Mouse (Mus musculus): ENCODE data around the gene Khdc3. TPM values are rescaled to one million over a fixed set of nuclear protein-coding genes. Genes with fewer than 3 reads are reported as not detected.

Khdc3 gene
- polyA plus RNA-seq, 1 experiment from 2014 or later: not detected

- H3K36me3 ChIP-seq: no peaks in the 10 kb centered on the region
- H3K27me3 ChIP-seq: no peaks in the 10 kb centered on the region
- no peak overlapping the region for H3K4me2 ChIP-seq (replicated peaks)
- ATAC-seq (ENCODE audit: insufficient number of reproducible peaks, low FRiP score, low TSS enrichment, low read depth): no peak
- no peak overlapping the region for H3K9ac ChIP-seq
- no peaks in the 10 kb centered on the region for H3K9me3 ChIP-seq (replicated peaks)
- no peaks in the 10 kb centered on the region for H3K4me1 ChIP-seq
- no peak overlapping the region for H3K27ac ChIP-seq (replicated peaks)
- H3K4me3 ChIP-seq (replicated peaks): no peak overlapping the region
- 56% methylated on average over 7 of the region's 7 CpGs for WGBS
Observed at GRCm38 (mm10) chr9:73079801-73080325, 21.8 kb upstream of the Khdc3 start.

GRCm38 (mm10) chr9:73082291-73083000 lies 19.2 kb upstream of the Khdc3 start:
- Histone ChIP-seq H3K9ac (no peak overlapping the region), H3K4me1 (no peaks in the 10 kb centered on the region), H3K4me2 (replicated peaks) (no peak overlapping the region), H3K27ac (replicated peaks) (no peak overlapping the region), H3K36me3 (no peaks in the 10 kb centered on the region), H3K9me3 (replicated peaks) (no peaks in the 10 kb centered on the region), H3K27me3 (no peaks in the 10 kb centered on the region), H3K4me3 (replicated peaks) (no peak overlapping the region)
- ATAC-seq (ENCODE audit: insufficient number of reproducible peaks, low FRiP score, low TSS enrichment, low read depth): no peak
- 71% methylated on average over 8 of the region's 8 CpGs for WGBS

GRCm38 (mm10) chr9:73083956-73084355 lies 17.7 kb upstream of the Khdc3 start:
- Histone ChIP-seq H3K4me1 (no peaks in the 10 kb centered on the region), H3K4me2 (replicated peaks) (no peak overlapping the region), H3K9ac (no peak overlapping the region), H3K9me3 (replicated peaks) (no peaks in the 10 kb centered on the region), H3K27ac (replicated peaks) (no peak overlapping the region), H3K36me3 (no peaks in the 10 kb centered on the region), H3K4me3 (replicated peaks) (no peak overlapping the region), H3K27me3 (no peaks in the 10 kb centered on the region)
- 75% methylated on average over 6 of the region's 6 CpGs for whole genome bisulfite sequencing
- no peak for ATAC-seq (ENCODE audit: insufficient number of reproducible peaks, low FRiP score, low TSS enrichment, low read depth)

GRCm38 (mm10) chr9:73085845-73086244 lies 15.8 kb upstream of the Khdc3 start:
- no peak overlapping the region for H3K9ac ChIP-seq
- no peaks in the 10 kb centered on the region for H3K9me3 ChIP-seq (replicated peaks)
- H3K27me3 ChIP-seq: no peaks in the 10 kb centered on the region
- WGBS: 81% methylated on average over 6 of the region's 6 CpGs
- no peaks in the 10 kb centered on the region for H3K4me1 ChIP-seq
- H3K4me3 ChIP-seq (replicated peaks): no peak overlapping the region
- H3K4me2 ChIP-seq (replicated peaks): no peak overlapping the region
- no peaks in the 10 kb centered on the region for H3K36me3 ChIP-seq
- no peak overlapping the region for H3K27ac ChIP-seq (replicated peaks)
- ATAC-seq (ENCODE audit: insufficient number of reproducible peaks, low FRiP score, low TSS enrichment, low read depth): no peak

GRCm38 (mm10) chr9:73087121-73087520 lies 14.5 kb upstream of the Khdc3 start:
- H3K36me3 ChIP-seq: no peaks in the 10 kb centered on the region
- WGBS: 49% methylated on average over 8 of the region's 8 CpGs
- no peak overlapping the region for H3K27ac ChIP-seq (replicated peaks)
- no peak overlapping the region for H3K9ac ChIP-seq
- no peaks in the 10 kb centered on the region for H3K9me3 ChIP-seq (replicated peaks)
- H3K4me3 ChIP-seq (replicated peaks): no peak overlapping the region
- no peaks in the 10 kb centered on the region for H3K4me1 ChIP-seq
- H3K4me2 ChIP-seq (replicated peaks): no peak overlapping the region
- ATAC-seq (ENCODE audit: insufficient number of reproducible peaks, low FRiP score, low TSS enrichment, low read depth): no peak
- H3K27me3 ChIP-seq: no peaks in the 10 kb centered on the region

GRCm38 (mm10) chr9:73087581-73087980 lies 14.1 kb upstream of the Khdc3 start:
- Histone ChIP-seq H3K9ac (no peak overlapping the region), H3K36me3 (no peaks in the 10 kb centered on the region), H3K4me3 (replicated peaks) (no peak overlapping the region), H3K4me1 (no peaks in the 10 kb centered on the region), H3K9me3 (replicated peaks) (no peaks in the 10 kb centered on the region), H3K27ac (replicated peaks) (no peak overlapping the region), H3K27me3 (no peaks in the 10 kb centered on the region), H3K4me2 (replicated peaks) (no peak overlapping the region)
- ATAC-seq (ENCODE audit: insufficient number of reproducible peaks, low FRiP score, low TSS enrichment, low read depth): no peak
- WGBS: 67% methylated on average over 5 of the region's 5 CpGs

GRCm38 (mm10) chr9:73089222-73089920 lies 12.3 kb upstream of the Khdc3 start:
- H3K27ac ChIP-seq (replicated peaks): no peak overlapping the region
- no peak overlapping the region for H3K4me2 ChIP-seq (replicated peaks)

GRCm38 (mm10) chr9:73090121-73090520 lies 11.5 kb upstream of the Khdc3 start:
- 72% methylated on average over 10 of the region's 10 CpGs for WGBS
- Histone ChIP-seq H3K27ac (replicated peaks) (no peak overlapping the region), H3K27me3 (no peaks in the 10 kb centered on the region), H3K4me1 (no peaks in the 10 kb centered on the region), H3K9ac (no peak overlapping the region), H3K4me2 (replicated peaks) (no peak overlapping the region), H3K9me3 (replicated peaks) (no peaks in the 10 kb centered on the region), H3K36me3 (no peaks in the 10 kb centered on the region), H3K4me3 (replicated peaks) (no peak overlapping the region)
- ATAC-seq (ENCODE audit: insufficient number of reproducible peaks, low FRiP score, low TSS enrichment, low read depth): no peak

More at GRCm38 (mm10) chr9:73089222-73089920, 12.3 kb upstream of the Khdc3 start:
- H3K9ac ChIP-seq: no peak overlapping the region
- no peak for ATAC-seq (ENCODE audit: insufficient number of reproducible peaks, low FRiP score, low TSS enrichment, low read depth)
- 69% methylated on average over 16 of the region's 16 CpGs for WGBS
- H3K4me1 ChIP-seq: no peaks in the 10 kb centered on the region
- no peaks in the 10 kb centered on the region for H3K36me3 ChIP-seq
- no peaks in the 10 kb centered on the region for H3K27me3 ChIP-seq
- no peaks in the 10 kb centered on the region for H3K9me3 ChIP-seq (replicated peaks)
- H3K4me3 ChIP-seq (replicated peaks): no peak overlapping the region

- WGBS: 0% methylated on average over 1 of the region's 1 CpGs
- Histone ChIP-seq H3K4me3 (replicated peaks) (no peak overlapping the region), H3K4me1 (no peaks in the 10 kb centered on the region), H3K27ac (replicated peaks) (no peak overlapping the region), H3K36me3 (no peaks in the 10 kb centered on the region), H3K27me3 (no peaks in the 10 kb centered on the region), H3K9ac (no peak overlapping the region), H3K9me3 (replicated peaks) (no peaks in the 10 kb centered on the region), H3K4me2 (replicated peaks) (no peak overlapping the region)
- ATAC-seq (ENCODE audit: insufficient number of reproducible peaks, low FRiP score, low TSS enrichment, low read depth): no peak
Observed at GRCm38 (mm10) chr9:73091747-73092146, 9.9 kb upstream of the Khdc3 start.

GRCm38 (mm10) chr9:73094580-73094979 lies 7.1 kb upstream of the Khdc3 start:
- Histone ChIP-seq H3K9me3 (replicated peaks) (no peaks in the 10 kb centered on the region), H3K4me1 (no peaks in the 10 kb centered on the region), H3K27ac (replicated peaks) (no peak overlapping the region), H3K27me3 (no peaks in the 10 kb centered on the region), H3K36me3 (no peaks in the 10 kb centered on the region), H3K4me2 (replicated peaks) (no peak overlapping the region), H3K9ac (no peak overlapping the region), H3K4me3 (replicated peaks) (no peak overlapping the region)
- 0 out of 2 replicates have a peak, but pooled peaks have one; percentile 22 for ATAC-seq (ENCODE audit: insufficient number of reproducible peaks, low FRiP score, low TSS enrichment, low read depth)
- 42% methylated on average over 17 of the region's 17 CpGs for WGBS

GRCm38 (mm10) chr9:73097898-73098297 lies 3.7 kb upstream of the Khdc3 start:
- H3K4me3 ChIP-seq (replicated peaks): no peak overlapping the region
- 80% methylated on average over 2 of the region's 2 CpGs for WGBS

More at GRCm38 (mm10) chr9:73097898-73098297, 3.7 kb upstream of the Khdc3 start:
- no peak for ATAC-seq (ENCODE audit: insufficient number of reproducible peaks, low FRiP score, low TSS enrichment, low read depth)
- Histone ChIP-seq H3K9ac (no peak overlapping the region), H3K27ac (replicated peaks) (no peak overlapping the region), H3K4me2 (replicated peaks) (no peak overlapping the region), H3K36me3 (no peaks in the 10 kb centered on the region), H3K4me1 (no peaks in the 10 kb centered on the region), H3K27me3 (peaks cover 14% of the 10 kb centered on the region), H3K9me3 (replicated peaks) (no peaks in the 10 kb centered on the region)

All from embryonic facial prominence, embryonic 15.5 days (tissue).